Mouse (Mus musculus) neural tube, embryonic 15.5 days (tissue): Measurements from ENCODE around the gene Gm10352. TPM values are rescaled to one million over a fixed set of nuclear protein-coding genes. Genes with fewer than 3 reads are reported as not detected.
"Not testable (repeated sequence)": the region's sequence is repeated elsewhere in the genome, so short reads cannot be mapped to it uniquely, and the experiment has no call there.

Experiments used
- ATAC-seq: fragments of 200-750 bp; cut with Nextera tagmentation; 2 replicates; pipeline ENCODE4 v1.8.0; 2017; ENCODE audit warnings: mild to moderate bottlenecking, moderate TSS enrichment, moderate library complexity; ENCODE audit not compliant: low FRiP score
- H3K27ac ChIP-seq: fragments of 300-500 bp; sonication (generic); replicated peaks from 2 replicates; pipeline ENCODE4 v1.5.1; 2015; ENCODE audit warnings: mild to moderate bottlenecking, inconsistent platforms
- H3K27me3 ChIP-seq: fragments of 300-500 bp; sonication (generic); replicated peaks from 2 replicates; pipeline ENCODE4 v1.6.1; 2015; ENCODE audit warnings: inconsistent platforms
- H3K36me3 ChIP-seq: fragments of 300-500 bp; sonication (generic); 2 replicates; pipeline ENCODE4 v1.6.1; 2015; ENCODE audit warnings: inconsistent platforms
- H3K4me1 ChIP-seq: fragments of 300-500 bp; sonication (generic); 2 replicates; pipeline ENCODE4 v1.6.1; 2015; ENCODE audit warnings: inconsistent platforms
- H3K4me2 ChIP-seq: fragments of 300-500 bp; sonication (generic); 2 replicates; pipeline ENCODE4 v1.6.1; 2015; ENCODE audit warnings: inconsistent platforms, mild to moderate bottlenecking, moderate library complexity
- H3K4me3 ChIP-seq: fragments of 300-500 bp; sonication (generic); replicated peaks from 2 replicates; pipeline ENCODE4 v1.5.1; 2015; ENCODE audit warnings: mild to moderate bottlenecking, inconsistent platforms
- H3K9ac ChIP-seq: fragments of 300-500 bp; sonication (generic); replicated peaks from 2 replicates; pipeline ENCODE4 v1.6.1; 2015; ENCODE audit warnings: mild to moderate bottlenecking, inconsistent platforms
- H3K9me3 ChIP-seq: fragments of 300-500 bp; sonication (generic); replicated peaks from 2 replicates; pipeline ENCODE4 v1.6.1; 2016; ENCODE audit warnings: inconsistent platforms
- WGBS: fragments of 180-500 bp; shearing (Covaris S2); methylation state at CpG from one replicate; pipeline ENCODE4 v1.1.7; 2015; ENCODE audit warnings: mixed read lengths; 5-methylcytosine and 5-hydroxymethylcytosine counted together
- polyA plus RNA-seq: library from polyadenylated mRNA; unstranded; fragments of >200 nt; fragmentation: Nextera tagmentation; extraction: Ambion mirVana; gene quantifications from 2 replicates; pipeline ENCODE4 v1.2.1, GENCODE M21; 2015

The Gm10352 gene
- 0.15 and 0.28 TPM in 2 replicates for polyA plus RNA-seq

GRCm38 (mm10) chrY:2900689-2901088 lies at the start of gene Gm10352:
TSS of gene Gm10352 (plus strand) at chrY:2900989.
- not testable (repeated sequence) for H3K4me1 ChIP-seq, ATAC-seq, H3K4me3 ChIP-seq, H3K36me3 ChIP-seq, H3K27ac ChIP-seq, H3K27me3 ChIP-seq, H3K4me2 ChIP-seq, H3K9me3 ChIP-seq, H3K9ac ChIP-seq
- no CpG with 5 or more reads among the region's 9 CpGs for WGBS

DNA sequence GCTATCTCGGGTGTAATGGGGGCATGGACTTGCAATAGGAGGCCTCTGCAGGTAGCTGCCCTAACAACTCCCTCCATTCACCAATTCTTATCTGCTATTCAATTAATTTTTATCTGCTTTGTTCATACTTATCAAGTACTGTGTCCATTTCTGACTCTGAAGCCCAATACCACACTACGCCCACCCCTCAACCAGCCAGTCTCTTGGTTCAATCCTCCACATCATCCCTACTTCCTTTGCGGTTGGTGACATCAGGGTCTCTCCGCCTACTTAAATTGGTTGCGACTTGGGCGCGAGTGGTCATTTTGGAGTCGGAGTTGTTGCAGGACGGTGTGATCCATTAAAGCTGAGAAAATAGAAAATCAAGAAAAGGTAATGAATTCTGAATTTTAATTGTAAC lies 31.5 kb downstream of the Gm10352 start, which contains the start of gene Gm29289:
Gene Gm29289, plus strand, starts transcription at position 301 of the 400 bp plus-strand sequence.
- ATAC-seq, H3K27me3 ChIP-seq, H3K4me2 ChIP-seq, H3K4me1 ChIP-seq, H3K27ac ChIP-seq, H3K9me3 ChIP-seq, H3K4me3 ChIP-seq, H3K36me3 ChIP-seq, H3K9ac ChIP-seq: not testable (repeated sequence)
- no CpG with 5 or more reads among the region's 9 CpGs for whole genome bisulfite sequencing

Other genes starting within 250 kb of the Gm10352 start
- not detected in 2 replicates for gene Sry, start 237.3 kb upstream of the Gm10352 start, polyA plus RNA-seq
- not detected in 2 replicates for gene H2al2b, start 180.3 kb upstream of the Gm10352 start, polyA plus RNA-seq
- gene Gm4064, start 104.8 kb upstream of the Gm10352 start, polyA plus RNA-seq, result not detected in 2 replicates
- gene Rbmy, start 70.3 kb upstream of the Gm10352 start, polyA plus RNA-seq, result not detected in 2 replicates
- not detected in 2 replicates for gene Gm10256, start 70.3 kb upstream of the Gm10352 start, polyA plus RNA-seq
- not detected in 2 replicates for gene Gm29289, start 31.6 kb downstream of the Gm10352 start, polyA plus RNA-seq